Mouse (Mus musculus) midbrain, embryonic 11.5 days (tissue): ENCODE measurements around the gene Ghrl. TPM values are rescaled to one million over a fixed set of nuclear protein-coding genes. Genes with fewer than 3 reads are reported as not detected.

Experiments
- ATAC-seq: fragments of 200-750 bp; cut with Nextera tagmentation; 2 replicates; pipeline ENCODE4 v1.8.0; 2017; ENCODE audit warnings: moderate TSS enrichment, moderate library complexity; ENCODE audit not compliant: low FRiP score
- DNase-seq: peaks from one replicate; pipeline ENCODE4 v3.0.0; 2015; ENCODE audit warnings: low spot score; ENCODE audit errors: missing footprints
- H3K27ac ChIP-seq: fragments of 300-500 bp; sonication (generic); 2 replicates; pipeline ENCODE4 v1.5.1; 2014; ENCODE audit warnings: low read depth, low read length
- H3K27me3 ChIP-seq: fragments of 300-500 bp; sonication (generic); 2 replicates; pipeline ENCODE4 v1.6.1; 2014; ENCODE audit warnings: mild to moderate bottlenecking, low read length, moderate library complexity, mixed read lengths; ENCODE audit not compliant: control insufficient read depth, insufficient read depth
- H3K36me3 ChIP-seq: fragments of 300-500 bp; sonication (generic); 2 replicates; pipeline ENCODE4 v1.6.1; 2014; ENCODE audit warnings: mild to moderate bottlenecking, low read length, moderate library complexity, mixed read lengths; ENCODE audit not compliant: control insufficient read depth, insufficient read depth
- H3K4me1 ChIP-seq: fragments of 300-500 bp; sonication (generic); 2 replicates; pipeline ENCODE4 v1.6.1; 2014; ENCODE audit warnings: low read length; ENCODE audit not compliant: control insufficient read depth, insufficient read depth
- H3K4me2 ChIP-seq: fragments of 300-500 bp; sonication (generic); 2 replicates; pipeline ENCODE4 v1.6.1; 2014; ENCODE audit warnings: mild to moderate bottlenecking, moderate library complexity
- H3K4me3 ChIP-seq: fragments of 300-500 bp; sonication (generic); 2 replicates; pipeline ENCODE4 v1.5.1; 2014; ENCODE audit warnings: low read depth, low read length
- H3K9ac ChIP-seq: fragments of 300-500 bp; sonication (generic); 2 replicates; pipeline ENCODE4 v1.6.1; 2014; ENCODE audit warnings: low read length
- H3K9me3 ChIP-seq: fragments of 300-500 bp; sonication (generic); 2 replicates; pipeline ENCODE4 v1.6.1; 2016; ENCODE audit warnings: low read length; ENCODE audit not compliant: control insufficient read depth
- WGBS: fragments of 180-500 bp; shearing (Covaris S2); extraction: QIAGEN DNeasy Blood & Tissue Kit; methylation state at CpG from one replicate; pipeline ENCODE4 v1.1.7; 2014; 5-methylcytosine and 5-hydroxymethylcytosine counted together
- polyA plus RNA-seq: library from polyadenylated mRNA; unstranded; fragments of >200 nt; fragmentation: Nextera tagmentation; extraction: Ambion mirVana; gene quantifications from 2 replicates; pipeline ENCODE4 v1.2.1, GENCODE M21; 2014

Gene Ghrl
- polyA plus RNA-seq, 1 experiment from 2014 or later = 0.33 TPM

GRCm38 (mm10) chr6:113741425-113741824 is 21.7 kb upstream of the Ghrl start:
- Histone ChIP-seq H3K9me3 (no peaks in the 10 kb centered on the region), H3K27me3 (no peaks in the 10 kb centered on the region), H3K27ac (no peak overlapping the region), H3K36me3 (no peaks in the 10 kb centered on the region), H3K4me2 (no peak overlapping the region), H3K9ac (no peak overlapping the region), H3K4me3 (no peak overlapping the region), H3K4me1 (peaks cover 6% of the 10 kb centered on the region)
- ATAC-seq = no peak
- 68% methylated on average over 2 of the region's 2 CpGs for WGBS
- DNase-seq = no peak

- no peak within 1 kb of the TSS for H3K27ac ChIP-seq
- peak within 1 kb of the TSS; percentile 95 for H3K4me2 ChIP-seq
- WGBS = 6% methylated on average over 41 of the region's 41 CpGs
- DNase-seq (peak; percentile 99), ATAC-seq (peak; percentile 92)
- H3K36me3 ChIP-seq = 0 out of 2 replicates have a peak, but pooled peaks cover 4% of the 10 kb centered on the region
- no peaks in the 10 kb centered on the region for H3K9me3 ChIP-seq
- peak within 1 kb of the TSS; percentile 94 for H3K4me3 ChIP-seq
- peaks cover 6% of the 10 kb centered on the region for H3K4me1 ChIP-seq
- peak within 1 kb of the TSS; percentile 89 for H3K9ac ChIP-seq
- no peaks in the 10 kb centered on the region for H3K27me3 ChIP-seq
Measured at GRCm38 (mm10) chr6:113740236-113741217, 20.8 kb upstream of the Ghrl start, which contains the start of gene Sec13. Sec13 (minus strand) TSS chr6:113740743.

GRCm38 (mm10) chr6:113737318-113738046 is 17.8 kb upstream of the Ghrl start:
- Histone ChIP-seq H3K27me3 (no peaks in the 10 kb centered on the region), H3K27ac (no peak overlapping the region), H3K4me1 (peaks cover 6% of the 10 kb centered on the region), H3K9me3 (no peaks in the 10 kb centered on the region), H3K36me3 (peaks cover 11% of the 10 kb centered on the region; the same call in 1 of the 2 replicates), H3K4me3 (no peak overlapping the region), H3K4me2 (no peak overlapping the region), H3K9ac (no peak overlapping the region)
- no peak for ATAC-seq
- 94% methylated on average over 9 of the region's 9 CpGs for whole genome bisulfite sequencing
- no peak for DNase-seq

GRCm38 (mm10) chr6:113731296-113731695 is 11.6 kb upstream of the Ghrl start:
- peaks cover 30% of the 10 kb centered on the region for H3K36me3 ChIP-seq

GRCm38 (mm10) chr6:113728181-113728580 is 8.5 kb upstream of the Ghrl start:
- no peak for DNase-seq
- H3K9ac ChIP-seq = no peak overlapping the region
- 92% methylated on average over 7 of the region's 7 CpGs for WGBS
- H3K4me1 ChIP-seq = no peaks in the 10 kb centered on the region
- no peak overlapping the region for H3K27ac ChIP-seq
- no peaks in the 10 kb centered on the region for H3K27me3 ChIP-seq
- no peaks in the 10 kb centered on the region for H3K9me3 ChIP-seq
- no peak for ATAC-seq
- H3K36me3 ChIP-seq = peaks cover 25% of the 10 kb centered on the region
- no peak overlapping the region for H3K4me2 ChIP-seq
- H3K4me3 ChIP-seq = no peak overlapping the region

More at GRCm38 (mm10) chr6:113731296-113731695, 11.6 kb upstream of the Ghrl start:
- H3K27ac ChIP-seq = no peak overlapping the region
- no peak overlapping the region for H3K9ac ChIP-seq
- no peaks in the 10 kb centered on the region for H3K4me1 ChIP-seq
- no peaks in the 10 kb centered on the region for H3K27me3 ChIP-seq
- H3K4me3 ChIP-seq = no peak overlapping the region
- no peak for DNase-seq
- H3K4me2 ChIP-seq = no peak overlapping the region
- no peaks in the 10 kb centered on the region for H3K9me3 ChIP-seq
- ATAC-seq = no peak
- WGBS = 92% methylated on average over 3 of the region's 3 CpGs

- 96% methylated on average over 4 of the region's 4 CpGs for WGBS
- peaks cover 9% of the 10 kb centered on the region for H3K36me3 ChIP-seq
Measured at GRCm38 (mm10) chr6:113721061-113721460, 1.4 kb upstream of the Ghrl start.

GRCm38 (mm10) chr6:113717541-113717940 is 2.1 kb downstream of the Ghrl start:
- Histone ChIP-seq H3K36me3 (peaks cover 13% of the 10 kb centered on the region), H3K27me3 (no peaks in the 10 kb centered on the region), H3K4me1 (no peaks in the 10 kb centered on the region), H3K9ac (no peak overlapping the region), H3K27ac (no peak overlapping the region), H3K4me3 (no peak overlapping the region), H3K4me2 (no peak overlapping the region), H3K9me3 (no peaks in the 10 kb centered on the region)
- no peak for ATAC-seq
- WGBS = 92% methylated on average over 3 of the region's 3 CpGs
- DNase-seq = no peak

More at GRCm38 (mm10) chr6:113721061-113721460, 1.4 kb upstream of the Ghrl start:
- Histone ChIP-seq H3K27me3 (no peaks in the 10 kb centered on the region), H3K4me3 (no peak overlapping the region), H3K4me1 (no peaks in the 10 kb centered on the region), H3K9ac (no peak overlapping the region), H3K9me3 (no peaks in the 10 kb centered on the region), H3K4me2 (no peak overlapping the region), H3K27ac (no peak overlapping the region)
- DNase-seq = peak; percentile 28
- ATAC-seq = no peak

- Histone ChIP-seq H3K4me1 (no peaks in the 10 kb centered on the region), H3K4me3 (no peak overlapping the region), H3K27ac (no peak overlapping the region), H3K9me3 (no peaks in the 10 kb centered on the region), H3K9ac (no peak overlapping the region), H3K4me2 (no peak overlapping the region), H3K27me3 (no peaks in the 10 kb centered on the region), H3K36me3 (peaks cover 23% of the 10 kb centered on the region)
- peak; percentile 54 for DNase-seq
- no peak for ATAC-seq
- 81% methylated on average over 1 of the region's 1 CpGs for WGBS
Measured at GRCm38 (mm10) chr6:113714797-113715196, 4.9 kb downstream of the Ghrl start.

- Histone ChIP-seq H3K9me3 (no peaks in the 10 kb centered on the region), H3K36me3 (peaks cover 23% of the 10 kb centered on the region), H3K4me1 (no peaks in the 10 kb centered on the region), H3K9ac (no peak overlapping the region), H3K4me2 (no peak overlapping the region), H3K27ac (no peak overlapping the region), H3K4me3 (no peak overlapping the region), H3K27me3 (no peaks in the 10 kb centered on the region)
- 92% methylated on average over 2 of the region's 2 CpGs for WGBS
- no peak for ATAC-seq
- DNase-seq = peak; percentile 72
Measured at GRCm38 (mm10) chr6:113714276-113714675, 5.4 kb downstream of the Ghrl start.
